Mouse (Mus musculus) CH12.LX (cell line): ENCODE measurements around the gene Slc4a1. TPM values are rescaled to one million over a fixed set of nuclear protein-coding genes. Genes with fewer than 3 reads are reported as not detected.

Source experiments
- DNase-seq: peaks from one replicate; pipeline ENCODE4 v3.0.0-alpha.2; 2013; ENCODE audit errors: extremely low read depth
- H3K27ac ChIP-seq: 2 replicates; pipeline ENCODE4 v1.5.1; 2012; ENCODE audit warnings: low read depth, mild to moderate bottlenecking, control low read depth, moderate library complexity; ENCODE audit not compliant: insufficient read depth
- H3K27me3 ChIP-seq: replicated peaks from 2 replicates; pipeline ENCODE3; 2012; ENCODE audit warnings: inconsistent platforms
- H3K36me3 ChIP-seq, 2 experiments: replicated peaks in 1 of 2; 2 replicates each; pipeline versions ENCODE3 to v1.6.1; 2012; ENCODE audit warnings: inconsistent platforms in 1 of 2, low read length in 1 of 2, mild to moderate bottlenecking in 1 of 2, mixed read lengths in 1 of 2, moderate library complexity in 1 of 2; ENCODE audit not compliant: control insufficient read depth in 1 of 2, insufficient read depth in 1 of 2
- H3K4me1 ChIP-seq, 2 experiments: 2 replicates each; pipeline ENCODE4 v1.6.1; 2012; ENCODE audit warnings: inconsistent platforms in 1 of 2, moderate library complexity in 1 of 2; ENCODE audit not compliant: insufficient read depth in 2 of 2, control insufficient read depth in 1 of 2
- H3K4me2 ChIP-seq: 2 replicates; pipeline ENCODE4 v1.6.1; 2012; ENCODE audit warnings: low read depth, mild to moderate bottlenecking, control low read depth; ENCODE audit not compliant: poor library complexity, insufficient read depth, severe bottlenecking
- H3K4me3 ChIP-seq, 3 experiments: fragments of 150-350 bp in 1 of 3; sonication (generic) in 1 of 3; replicated peaks in 1 of 3; 2 replicates each; pipeline versions ENCODE3 to v1.5.1; 2011 to 2012; ENCODE audit warnings: low read depth in 2 of 3, low read length in 2 of 3, mild to moderate bottlenecking in 2 of 3, moderate library complexity in 2 of 3, control low read depth in 1 of 3, improper control_type of control experiment in 1 of 3, inconsistent platforms in 1 of 3, mixed read lengths in 1 of 3; ENCODE audit not compliant: poor library complexity in 1 of 3
- H3K79me2 ChIP-seq: replicated peaks from 2 replicates; pipeline ENCODE4 v1.6.1; 2012; ENCODE audit warnings: mild to moderate bottlenecking, moderate library complexity; ENCODE audit not compliant: control insufficient read depth, poor library complexity, insufficient read depth, severe bottlenecking; ENCODE audit errors: extremely low read depth
- H3K9ac ChIP-seq: 2 replicates; pipeline ENCODE4 v1.6.1; 2012; ENCODE audit warnings: low read depth, mild to moderate bottlenecking, control low read depth, moderate library complexity; ENCODE audit not compliant: insufficient read depth
- H3K9me3 ChIP-seq: replicated peaks from 2 replicates; pipeline ENCODE3; 2012; ENCODE audit warnings: low read length, inconsistent platforms, mixed read lengths
- CHD1 ChIP-seq: IDR thresholded peaks from 2 replicates; pipeline ENCODE4 v1.6.1; 2012; ENCODE audit warnings: low read depth, low read length, improper control_type of control experiment, inconsistent platforms
- CHD2 ChIP-seq: IDR thresholded peaks from 2 replicates; pipeline ENCODE4 v1.6.1; 2011; ENCODE audit warnings: low read length, improper control_type of control experiment
- ELF1 ChIP-seq: IDR thresholded peaks from 2 replicates; pipeline ENCODE4 v1.6.1; 2014; ENCODE audit warnings: low read depth, mild to moderate bottlenecking, inconsistent platforms, low read length, improper control_type of control experiment
- ETS1 ChIP-seq: conservative IDR thresholded peaks from 2 replicates; pipeline ENCODE4 v1.6.1; 2012; ENCODE audit warnings: low read depth, mild to moderate bottlenecking, inconsistent platforms, low read length, improper control_type of control experiment, moderate library complexity
- JUN ChIP-seq: IDR thresholded peaks from 2 replicates; pipeline ENCODE4 v1.6.1; 2011; ENCODE audit warnings: low read depth, mild to moderate bottlenecking, low read length, improper control_type of control experiment, moderate library complexity; ENCODE audit not compliant: insufficient read depth
- JUND ChIP-seq: conservative IDR thresholded peaks from 2 replicates; pipeline ENCODE4 v1.6.1; 2011; ENCODE audit warnings: low read depth, low read length, improper control_type of control experiment
- MAFK ChIP-seq: IDR thresholded peaks from 2 replicates; pipeline ENCODE4 v1.6.1; 2011; ENCODE audit warnings: low read length, improper control_type of control experiment; ENCODE audit not compliant: insufficient replicate concordance
- MAX ChIP-seq: IDR thresholded peaks from 2 replicates; pipeline ENCODE4 v1.6.1; 2011; ENCODE audit warnings: low read length, improper control_type of control experiment
- MEF2A ChIP-seq: IDR thresholded peaks from 2 replicates; pipeline ENCODE4 v1.6.1; 2014; ENCODE audit warnings: low read depth, mild to moderate bottlenecking, inconsistent platforms, low read length, improper control_type of control experiment, borderline replicate concordance
- MXI1 ChIP-seq: IDR thresholded peaks from 2 replicates; pipeline ENCODE4 v1.6.1; 2011; ENCODE audit warnings: mild to moderate bottlenecking, low read depth, low read length, improper control_type of control experiment
- MYC ChIP-seq: IDR thresholded peaks from 2 replicates; pipeline ENCODE4 v1.6.1; 2011; ENCODE audit warnings: low read depth, mild to moderate bottlenecking, improper control_type of control experiment, low read length
- NRF1 ChIP-seq: IDR thresholded peaks from 2 replicates; pipeline ENCODE4 v1.6.1; 2014; ENCODE audit warnings: low read depth, mild to moderate bottlenecking, inconsistent platforms, low read length, improper control_type of control experiment, moderate library complexity
- POLR2A ChIP-seq: IDR thresholded peaks from 2 replicates; pipeline ENCODE4 v1.6.1; 2011; ENCODE audit warnings: low read depth, mild to moderate bottlenecking, improper control_type of control experiment, low read length
- RAD21 ChIP-seq: IDR thresholded peaks from 2 replicates; pipeline ENCODE4 v1.6.1; 2011; ENCODE audit warnings: low read depth, mild to moderate bottlenecking, low read length, improper control_type of control experiment, moderate library complexity
- RCOR1 ChIP-seq: conservative IDR thresholded peaks from 2 replicates; pipeline ENCODE4 v1.6.1; 2012; ENCODE audit warnings: low read depth, mild to moderate bottlenecking, inconsistent platforms, low read length, improper control_type of control experiment
- SIN3A ChIP-seq: IDR thresholded peaks from 2 replicates; pipeline ENCODE4 v1.6.1; 2012; ENCODE audit warnings: low read length, improper control_type of control experiment, inconsistent platforms
- SMC3 ChIP-seq: IDR thresholded peaks from 2 replicates; pipeline ENCODE4 v1.6.1; 2011; ENCODE audit warnings: low read depth, low read length, improper control_type of control experiment
- UBTF ChIP-seq: IDR thresholded peaks from 2 replicates; pipeline ENCODE4 v1.6.1; 2012; ENCODE audit warnings: low read depth, mild to moderate bottlenecking, inconsistent platforms, low read length, improper control_type of control experiment, moderate library complexity
- USF2 ChIP-seq: conservative IDR thresholded peaks from 2 replicates; pipeline ENCODE4 v1.6.1; 2011; ENCODE audit warnings: low read depth, low read length, improper control_type of control experiment
- ZC3H11A ChIP-seq: IDR thresholded peaks from 2 replicates; pipeline ENCODE4 v1.6.1; 2012; ENCODE audit warnings: low read depth, mild to moderate bottlenecking, inconsistent platforms, low read length, improper control_type of control experiment
- ZKSCAN1 ChIP-seq: IDR thresholded peaks from 2 replicates; pipeline ENCODE4 v1.6.1; 2012; ENCODE audit warnings: low read depth, inconsistent platforms, low read length, improper control_type of control experiment, borderline replicate concordance
- ZMIZ1 ChIP-seq: IDR thresholded peaks from 2 replicates; pipeline ENCODE4 v1.6.1; 2012; ENCODE audit warnings: low read depth, mild to moderate bottlenecking, inconsistent platforms, low read length, improper control_type of control experiment
- ZNF384 ChIP-seq: IDR thresholded peaks from 2 replicates; pipeline ENCODE4 v1.6.1; 2012; ENCODE audit warnings: low read depth, low read length, improper control_type of control experiment, inconsistent platforms
- dilution Hi-C: fragments of 300-500 bp; cut with MboI; formaldehyde crosslinking; loops from 2 replicates; pipeline ENCODE4 v1.14.3; 2020; ENCODE audit warnings: low sequenced_read_pairs; ENCODE audit not compliant: extremely low pct_unique_long_range_greater_than_20kb, extremely low pct_ligation_motif_present
- in situ Hi-C: fragments of 300-500 bp; cut with MboI; formaldehyde crosslinking; loops from 3 replicates; pipeline ENCODE4 v1.14.3; 2019; ENCODE audit warnings: low sequenced_read_pairs, low pct_ligation_motif_present, low pct_unique_long_range_greater_than_20kb, mixed read lengths
- polyA plus RNA-seq: library from polyadenylated mRNA; unstranded; fragments of >175 nt; gene quantifications from 2 replicates; pipeline ENCODE4 v1.2.1, GENCODE M21; 2012; ENCODE audit warnings: low read depth; ENCODE audit not compliant: insufficient read length
- total RNA-seq, 2 experiments: library from RNA; depleted of rRNA; stranded (reverse); fragments of 300-350 nt in 1 of 2; fragments of >200 nt in 1 of 2; gene quantifications; 2 replicates each; pipeline ENCODE4 v1.2.3; 2012 to 2014

The Slc4a1 gene
- total and polyA plus RNA-seq, 3 experiments: 0.08 TPM; not detected in 2

GRCm38 (mm10) chr11:102334973-102335700, 30.9 kb downstream of the Slc4a1 start:
- Histone ChIP-seq H3K4me3 (no peak overlapping the region), H3K36me3 (no peaks in the 10 kb centered on the region), H3K4me1 (no peaks in the 10 kb centered on the region), H3K4me2 (no peak overlapping the region), H3K79me2 (no peaks in the 10 kb centered on the region), H3K27me3 (peaks cover 35% of the 10 kb centered on the region), H3K27ac (no peak overlapping the region), H3K9ac (no peak overlapping the region)
- dilution Hi-C loops: no loop called here
- in situ Hi-C loops: no loop called here
- no peak for DNase-seq
- TF ChIP-seq CHD1 (no peak), ELF1 (no peak), MYC (no peak), ZC3H11A (no peak), POLR2A (no peak), USF2 (no peak), JUND (no peak), SMC3 (no peak), ZMIZ1 (no peak), MXI1 (no peak), MAFK (no peak), RAD21 (no peak), ETS1 (no peak)
- TF ChIP-seq, all 38 proteins: peak for 0
- peaks cover 11% of the 10 kb centered on the region for H3K9me3 ChIP-seq

- H3K4me1 ChIP-seq: no peaks in the 10 kb centered on the region
- H3K79me2 ChIP-seq: no peaks in the 10 kb centered on the region
- dilution Hi-C loops: no loop called here
- peaks cover 38% of the 10 kb centered on the region for H3K27me3 ChIP-seq
- H3K4me2 ChIP-seq: no peak overlapping the region
- H3K27ac ChIP-seq: no peak overlapping the region
- TF ChIP-seq ZNF384 (no peak), ZKSCAN1 (no peak), MEF2A (no peak), SIN3A (no peak), RAD21 (no peak), ZMIZ1 (no peak), JUN (no peak), JUND (no peak), NRF1 (no peak), MXI1 (no peak), MAX (no peak), UBTF (no peak), RCOR1 (no peak), CHD2 (no peak)
- peaks cover 7% of the 10 kb centered on the region for H3K9me3 ChIP-seq
- H3K36me3 ChIP-seq: no peaks in the 10 kb centered on the region
- in situ Hi-C loops: no loop called here
- no peak overlapping the region for H3K4me3 ChIP-seq
- no peak overlapping the region for H3K9ac ChIP-seq
- DNase-seq: no peak
Observed at GRCm38 (mm10) chr11:102334010-102334409, 32.0 kb downstream of the Slc4a1 start.
